Mouse (Mus musculus) myocyte (in vitro differentiated cells): ENCODE results near the gene 2010003K11Rik.

ENCODE experiments used
- MAX ChIP-seq: IDR thresholded peaks from one replicate; pipeline ENCODE4 v1.6.1; 2011; ENCODE audit warnings: low read depth, mild to moderate bottlenecking, control low read depth
- POLR2A ChIP-seq: IDR thresholded peaks from one replicate; pipeline ENCODE4 v1.6.1; 2011; ENCODE audit warnings: low read depth, mild to moderate bottlenecking, control low read depth, moderate library complexity; ENCODE audit not compliant: insufficient read length

GRCm38 (mm10) chr19:4495814-4496213 lies 2.6 kb downstream of the 2010003K11Rik start:
- TF ChIP-seq MAX (no peak), POLR2A (no peak)
